Mouse (Mus musculus): Measurements from ENCODE around the gene Toe1. TPM values are rescaled to one million over a fixed set of nuclear protein-coding genes. Genes with fewer than 3 reads are reported as not detected.
"Not testable (repeated sequence)": the region's sequence is repeated elsewhere in the genome, so short reads cannot be mapped to it uniquely, and the experiment has no call there.

The Toe1 gene
- polyA plus RNA-seq (2012; rRNA removed): 25.8 and 31.2 TPM in 2 replicates

GRCm38 (mm10) chr4:116807197-116808129 lies at the start of gene Toe1, which contains the start of gene Mutyh:
Toe1 (minus strand) TSS chr4:116807640.
Mutyh (plus strand) TSS chr4:116807723.
- peak; percentile 66 for DNase-seq (ENCODE audit: low spot score)

DNA sequence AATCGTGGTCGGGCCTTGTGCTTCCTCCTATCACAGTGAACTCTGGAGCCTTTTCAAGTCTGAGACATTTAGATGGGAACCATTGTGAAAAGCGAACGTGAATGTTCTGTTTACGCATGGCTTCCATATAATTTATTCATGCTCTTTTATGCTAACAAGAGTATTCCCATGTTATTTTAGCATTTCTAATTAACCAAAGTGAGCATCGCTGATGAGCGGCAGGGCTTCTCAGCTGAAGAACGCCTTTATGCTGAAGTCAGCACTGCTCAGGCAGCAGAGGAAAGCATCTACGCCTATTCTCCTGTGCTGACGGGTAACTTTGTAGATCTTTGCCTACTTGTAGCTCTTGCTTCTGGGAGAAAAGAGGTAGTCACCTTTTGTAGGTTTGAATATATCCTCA lies 49.8 kb upstream of the Toe1 start:
- no peak for DNase-seq (ENCODE audit: low spot score)

DNA sequence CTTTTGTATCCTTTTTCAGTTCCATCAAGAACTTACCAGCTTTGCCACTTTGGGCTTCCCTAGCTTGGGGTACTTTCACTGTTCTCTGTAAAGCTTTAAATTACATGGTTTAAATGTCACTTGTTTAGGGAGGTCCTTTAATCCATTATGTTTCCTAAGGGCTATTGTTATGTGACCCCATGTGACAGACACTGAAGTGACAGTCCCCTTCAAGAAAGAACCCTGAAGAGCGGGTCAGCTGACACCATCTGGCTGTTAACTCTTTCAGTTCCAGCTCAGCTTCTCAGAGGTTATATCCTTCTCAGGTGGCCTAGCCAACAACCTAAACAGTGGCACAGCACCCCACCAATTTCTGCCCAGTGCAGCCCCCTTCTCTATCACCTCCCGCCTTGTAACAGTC lies 46.8 kb upstream of the Toe1 start:
- DNase-seq (ENCODE audit: low spot score): no peak

DNA sequence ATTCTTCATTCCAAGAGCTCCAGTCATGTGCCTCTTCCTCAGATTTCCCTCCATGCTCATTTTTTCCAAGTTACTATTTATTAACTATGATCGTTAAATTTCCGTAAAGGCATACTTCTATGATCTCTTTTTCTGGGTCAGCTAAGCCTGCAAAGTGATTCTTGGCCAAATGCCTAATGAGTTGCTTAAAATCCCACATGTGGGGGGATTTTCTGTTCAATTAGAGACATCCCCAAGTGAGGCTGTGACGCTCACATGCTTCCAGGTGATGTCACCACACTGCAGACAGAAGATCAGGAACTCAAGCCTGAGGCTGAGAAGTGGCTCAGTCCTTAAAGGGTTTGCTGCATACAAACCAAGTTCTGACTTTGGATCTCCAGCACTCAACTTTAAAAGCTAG lies 42.5 kb upstream of the Toe1 start:
- no peak for DNase-seq (ENCODE audit: low spot score)

GRCm38 (mm10) chr4:116844324-116844723 lies 36.9 kb upstream of the Toe1 start:
- DNase-seq (ENCODE audit: low spot score): no peak

- DNase-seq (ENCODE audit: low spot score): no peak
Measured at GRCm38 (mm10) chr4:116840841-116841240, 33.4 kb upstream of the Toe1 start.

- not testable (repeated sequence) for DNase-seq (ENCODE audit: low spot score)
Measured at GRCm38 (mm10) chr4:116840096-116840495, 32.7 kb upstream of the Toe1 start.

- DNase-seq (ENCODE audit: low spot score): no peak
Measured at GRCm38 (mm10) chr4:116838999-116839398, 31.6 kb upstream of the Toe1 start.

GRCm38 (mm10) chr4:116830070-116830368 lies 22.6 kb upstream of the Toe1 start:
- DNase-seq (ENCODE audit: low spot score): no peak

- DNase-seq (ENCODE audit: low spot score): no peak
Measured at GRCm38 (mm10) chr4:116829364-116830069, 22.1 kb upstream of the Toe1 start.

- DNase-seq (ENCODE audit: low spot score): no peak
Measured at GRCm38 (mm10) chr4:116827819-116828218, 20.4 kb upstream of the Toe1 start.

DNA sequence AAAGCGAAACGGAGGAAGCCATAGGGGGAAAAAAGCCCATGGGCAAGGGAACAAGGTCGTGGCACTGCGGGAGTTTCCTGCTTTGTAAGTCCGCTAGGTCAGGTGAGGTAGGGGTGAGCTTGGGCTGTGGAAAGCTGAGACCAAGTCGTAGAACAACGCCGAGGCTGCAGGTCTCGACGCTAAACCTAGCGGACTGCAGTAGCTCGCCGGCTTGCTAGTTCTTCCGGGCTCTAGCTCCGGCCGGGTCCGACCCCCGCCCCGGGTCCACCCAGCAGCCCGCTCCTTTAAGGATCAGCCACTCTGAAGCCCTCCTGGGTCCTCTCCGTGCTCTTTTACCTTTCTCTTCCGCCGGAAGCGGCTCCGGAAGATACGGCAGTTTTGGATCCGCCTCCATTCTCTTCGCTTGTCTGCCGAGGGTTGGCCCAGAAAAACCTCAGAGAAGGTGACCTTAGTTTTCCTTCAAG lies 17.1 kb upstream of the Toe1 start:
- peak; percentile 52 for DNase-seq (ENCODE audit: low spot score)

DNA sequence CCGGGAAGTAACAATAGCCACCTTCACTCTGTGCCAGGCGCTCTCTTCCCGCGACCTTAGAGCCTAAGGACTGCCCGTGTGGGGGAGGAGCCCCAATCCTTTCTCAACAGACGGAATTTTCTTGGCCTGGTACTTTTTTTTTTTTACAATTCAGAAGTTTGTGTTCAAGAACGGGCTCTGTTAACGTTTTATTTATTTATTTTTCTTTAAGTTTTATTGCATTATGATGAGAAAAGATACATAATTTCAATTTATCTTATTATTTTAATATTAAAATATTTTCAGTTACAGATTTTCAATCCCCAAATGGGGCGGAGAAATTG lies 14.2 kb upstream of the Toe1 start, which contains the start of gene Hpdl:
Gene Hpdl, minus strand, starts transcription at position 14 of the 323 bp plus-strand sequence.
- DNase-seq (ENCODE audit: low spot score): no peak

DNA sequence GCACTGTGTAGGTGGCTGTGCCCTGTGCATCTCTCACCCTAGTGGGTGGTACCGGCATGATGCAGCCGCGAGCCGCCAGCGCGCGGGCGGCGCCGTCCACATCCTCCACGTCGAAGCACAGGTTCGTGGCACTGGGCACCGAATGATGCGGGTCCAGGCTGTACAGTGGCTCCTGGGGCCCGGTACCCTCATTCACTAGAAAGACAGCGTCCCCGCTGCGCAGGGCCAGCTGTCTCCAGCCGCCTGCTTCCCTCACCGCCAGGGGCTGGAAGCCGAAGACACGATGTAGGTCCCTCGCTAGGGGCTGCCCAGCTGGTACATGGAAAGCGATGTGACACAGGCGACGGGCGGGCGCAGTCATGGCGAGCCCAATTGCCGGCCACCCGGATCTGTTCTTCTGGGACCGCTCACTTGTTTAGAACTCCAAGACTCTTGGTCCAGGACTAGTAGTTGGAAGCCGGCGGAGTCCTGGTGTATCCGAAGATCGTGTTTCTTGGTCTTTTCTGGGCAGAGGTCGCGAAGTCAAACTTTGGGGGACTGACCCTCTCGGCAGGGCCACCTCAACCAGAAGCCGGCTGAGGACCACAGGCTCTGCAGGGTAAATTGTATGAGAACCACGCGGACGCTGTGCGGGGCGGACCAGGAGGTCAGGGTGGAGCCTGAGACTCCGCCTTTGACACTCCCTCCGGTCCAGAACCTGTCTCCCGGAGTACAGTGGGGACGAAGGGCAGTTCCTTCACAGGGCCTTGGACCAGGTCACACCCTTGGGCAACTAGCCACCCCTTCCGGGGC lies 13.7 kb upstream of the Toe1 start:
- DNase-seq (ENCODE audit: low spot score): peak; percentile 61

- DNase-seq (ENCODE audit: low spot score): no peak
Measured at GRCm38 (mm10) chr4:116819968-116820901, 12.8 kb upstream of the Toe1 start.

- no peak for DNase-seq (ENCODE audit: low spot score)
Measured at GRCm38 (mm10) chr4:116817486-116817885, 10.0 kb upstream of the Toe1 start.

DNA sequence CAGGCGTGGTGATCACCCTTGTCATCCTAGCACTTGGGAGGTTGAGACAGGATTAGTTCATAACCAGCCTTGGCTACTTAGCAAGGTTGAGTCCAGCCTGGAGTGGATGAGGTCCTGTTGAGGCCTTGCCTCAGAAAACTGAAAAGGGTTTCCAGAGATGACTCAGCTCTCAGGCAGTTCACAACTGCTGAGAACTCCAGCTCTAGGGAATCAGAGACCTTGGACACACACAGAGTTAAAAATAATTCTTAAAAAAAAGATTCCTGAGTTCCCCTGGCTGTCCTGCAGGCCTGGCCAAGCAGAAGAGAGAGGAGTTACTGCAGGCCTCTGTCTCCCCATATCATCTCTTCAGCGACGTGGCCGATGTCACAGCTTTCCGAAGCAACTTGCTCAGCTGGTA lies 7.8 kb upstream of the Toe1 start:
- DNase-seq (ENCODE audit: low spot score): no peak

GRCm38 (mm10) chr4:116811012-116811411 lies 3.6 kb upstream of the Toe1 start:
- no peak for DNase-seq (ENCODE audit: low spot score)

DNA sequence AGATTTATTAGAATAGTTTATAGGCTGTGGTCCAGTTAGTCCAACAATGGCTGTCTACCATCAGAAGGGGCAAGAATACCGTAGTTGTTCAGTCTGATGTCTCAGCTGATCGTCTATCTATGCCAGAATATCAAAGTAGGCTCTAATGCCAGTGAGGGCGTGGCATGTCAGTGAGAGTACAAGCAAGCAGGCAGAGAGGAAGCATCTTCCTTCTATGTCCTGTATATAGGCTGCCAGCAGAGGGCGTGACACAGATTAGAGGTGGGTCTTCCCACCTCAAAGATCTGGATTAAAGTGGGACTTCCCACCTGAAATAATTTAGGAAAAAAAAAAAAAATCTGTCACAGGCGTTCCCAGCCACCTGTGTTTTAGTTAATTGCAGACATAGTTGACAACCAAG lies 7.5 kb downstream of the Toe1 start:
- DNase-seq (ENCODE audit: low spot score): no peak

- DNase-seq (ENCODE audit: low spot score): no peak
Measured at GRCm38 (mm10) chr4:116796442-116797110, 10.9 kb downstream of the Toe1 start.
